Mouse (Mus musculus): Measurements from ENCODE around the gene 4930432K21Rik. TPM values are rescaled to one million over a fixed set of nuclear protein-coding genes. Genes with fewer than 3 reads are reported as not detected.

Gene 4930432K21Rik
- 0.25 and 0.41 TPM in 2 replicates for polyA plus RNA-seq (2015; fragmentation: Nextera tagmentation; extraction: Ambion mirVana)

DNA sequence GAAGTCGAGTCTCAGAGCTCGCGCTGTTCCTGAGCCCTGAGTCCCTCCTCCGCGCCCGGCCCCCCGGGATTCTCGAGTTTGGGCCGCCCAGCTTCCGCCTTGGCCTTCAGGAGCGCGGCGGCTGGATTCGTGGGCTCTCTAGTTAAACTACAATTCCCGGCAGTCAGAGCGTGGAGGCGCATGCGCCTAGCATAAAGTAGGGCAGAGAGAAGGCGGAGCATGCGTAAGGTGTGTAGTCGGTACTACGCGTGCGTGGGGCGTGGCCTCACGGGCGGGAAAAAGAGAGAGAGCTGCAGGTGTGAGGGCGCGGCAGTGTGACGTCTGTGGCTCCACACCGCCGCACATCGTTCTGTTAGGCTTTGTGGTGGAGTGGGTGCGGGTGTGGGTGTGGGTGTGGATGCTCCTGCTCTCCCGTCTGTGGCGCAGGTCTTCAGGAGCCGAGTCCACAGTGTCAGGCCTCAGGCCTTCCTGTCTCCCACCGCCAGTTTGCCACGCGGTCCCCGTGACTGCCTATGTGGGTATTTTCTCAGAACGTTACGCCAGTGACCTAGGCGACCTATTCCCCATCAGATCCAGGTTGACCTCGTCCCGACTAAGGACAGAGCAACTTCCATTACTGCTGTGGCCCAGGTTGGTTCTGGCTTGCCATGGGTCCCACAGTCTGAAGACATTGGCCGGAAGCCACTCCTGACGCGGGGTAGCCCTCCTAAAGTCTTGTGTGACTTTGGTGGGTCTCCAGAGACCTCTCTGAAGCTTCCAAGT, at the start of gene 4930432K21Rik, which contains the start of gene Cc2d1a:
4930432K21Rik (plus strand) TSS at position 257 of the 762 bp plus-strand sequence.
Cc2d1a (minus strand) TSS at position 168 of the 762 bp plus-strand sequence.
- peaks cover 33% of the 10 kb centered on the region for H3K4me1 ChIP-seq (replicated peaks)
- 16% methylated on average over 49 of the region's 49 CpGs for WGBS (ENCODE audit: insufficient replicate concordance)
- peak; percentile 86 for ATAC-seq (ENCODE audit: insufficient read depth)
- H3K9ac ChIP-seq, result peak within 1 kb of the TSS; percentile 75
- H3K4me3 ChIP-seq (replicated peaks), result peak within 1 kb of the TSS; percentile 70
- H3K27me3 ChIP-seq, result no peaks in the 10 kb centered on the region
- peak within 1 kb of the TSS; percentile 93 for H3K4me2 ChIP-seq
- H3K36me3 ChIP-seq (replicated peaks), result peaks cover 13% of the 10 kb centered on the region
- no peak within 1 kb of the TSS for H3K27ac ChIP-seq (replicated peaks)
- H3K9me3 ChIP-seq (replicated peaks), result no peaks in the 10 kb centered on the region

GRCm38 (mm10) chr8:84098376-84098775, 49.4 kb upstream of the 4930432K21Rik start:
- no peak for ATAC-seq (ENCODE audit: insufficient read depth)
- Histone ChIP-seq H3K27me3 (no peaks in the 10 kb centered on the region), H3K4me3 (replicated peaks) (no peak overlapping the region), H3K36me3 (replicated peaks) (peaks cover 66% of the 10 kb centered on the region), H3K27ac (replicated peaks) (no peak overlapping the region), H3K9me3 (replicated peaks) (no peaks in the 10 kb centered on the region), H3K9ac (no peak overlapping the region), H3K4me1 (replicated peaks) (peaks cover 13% of the 10 kb centered on the region), H3K4me2 (no peak overlapping the region)
- WGBS (ENCODE audit: insufficient replicate concordance), result 84% methylated on average over 7 of the region's 7 CpGs

DNA sequence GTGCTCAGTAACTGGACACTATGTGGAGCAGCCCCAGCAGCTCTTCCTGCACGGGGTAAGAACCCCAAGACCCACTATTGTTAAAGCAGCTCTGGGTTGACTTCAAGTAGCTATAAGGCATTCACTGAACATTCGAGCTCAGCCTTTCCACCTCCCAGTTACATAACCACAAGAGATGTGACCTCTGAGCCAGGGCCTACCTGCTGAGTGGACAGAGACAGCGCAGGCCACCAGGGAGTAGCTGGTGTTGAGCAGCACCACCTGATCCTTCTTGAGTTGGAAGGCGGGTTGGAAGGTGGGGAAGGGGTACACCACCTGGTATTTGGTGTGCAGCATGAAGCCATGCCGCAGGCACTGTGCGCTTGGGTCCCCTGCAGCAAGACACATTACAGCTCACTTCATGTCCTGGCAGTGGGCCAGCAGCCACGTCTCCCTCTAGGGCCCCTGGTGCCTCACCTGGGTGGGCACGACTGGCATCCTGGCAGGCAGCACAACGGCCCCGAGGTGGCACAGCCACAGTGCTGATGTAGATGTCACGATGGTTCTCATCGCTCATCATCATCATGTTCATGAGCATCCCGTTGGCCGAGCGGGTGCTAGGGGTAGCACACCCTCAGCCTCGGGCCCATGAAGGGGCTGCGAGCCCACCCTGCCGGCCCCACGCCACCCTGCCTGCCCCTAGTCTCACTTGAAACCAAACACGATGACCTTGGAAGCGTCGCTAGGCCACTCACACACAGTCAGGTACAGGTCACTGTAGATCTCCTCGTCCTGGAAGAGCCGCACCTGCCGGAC, 46.2 kb upstream of the 4930432K21Rik start:
- 85% methylated on average over 25 of the region's 25 CpGs for WGBS (ENCODE audit: insufficient replicate concordance)
- no peaks in the 10 kb centered on the region for H3K27me3 ChIP-seq
- ATAC-seq (ENCODE audit: insufficient read depth), result no peak
- peaks cover 34% of the 10 kb centered on the region for H3K4me1 ChIP-seq (replicated peaks)
- H3K36me3 ChIP-seq (replicated peaks), result peaks cover 36% of the 10 kb centered on the region
- H3K9me3 ChIP-seq (replicated peaks), result no peaks in the 10 kb centered on the region
- no peak overlapping the region for H3K4me2 ChIP-seq
- H3K9ac ChIP-seq, result no peak overlapping the region
- no peak overlapping the region for H3K4me3 ChIP-seq (replicated peaks)
- no peak overlapping the region for H3K27ac ChIP-seq (replicated peaks)

- Histone ChIP-seq H3K4me2 (peak overlapping the region; percentile 85), H3K27ac (replicated peaks) (peak overlapping the region; percentile 83), H3K4me1 (replicated peaks) (peaks cover 34% of the 10 kb centered on the region), H3K4me3 (replicated peaks) (peak overlapping the region; percentile 89), H3K36me3 (replicated peaks) (peaks cover 17% of the 10 kb centered on the region), H3K27me3 (no peaks in the 10 kb centered on the region), H3K9me3 (replicated peaks) (no peaks in the 10 kb centered on the region), H3K9ac (peak overlapping the region; percentile 82)
- ATAC-seq (ENCODE audit: insufficient read depth), result no peak
- WGBS (ENCODE audit: insufficient replicate concordance), result 36% methylated on average over 3 of the region's 3 CpGs
These were observed 44.2 kb upstream of the 4930432K21Rik start for GRCm38 (mm10) chr8:84103601-84104000.

- WGBS (ENCODE audit: insufficient replicate concordance), result 1% methylated on average over 26 of the region's 29 CpGs
- H3K9me3 ChIP-seq (replicated peaks), result no peaks in the 10 kb centered on the region
- peak overlapping the region; percentile 89 for H3K4me3 ChIP-seq (replicated peaks)
- no peaks in the 10 kb centered on the region for H3K27me3 ChIP-seq
- H3K4me2 ChIP-seq, result peak overlapping the region; percentile 85
- peaks cover 12% of the 10 kb centered on the region for H3K36me3 ChIP-seq (replicated peaks)
- peak overlapping the region; percentile 83 for H3K27ac ChIP-seq (replicated peaks)
- ATAC-seq (ENCODE audit: insufficient read depth), result peak; percentile 73
- H3K9ac ChIP-seq, result peak overlapping the region; percentile 82
- H3K4me1 ChIP-seq (replicated peaks), result peaks cover 34% of the 10 kb centered on the region
These were observed 43.6 kb upstream of the 4930432K21Rik start for GRCm38 (mm10) chr8:84104221-84104620.

DNA sequence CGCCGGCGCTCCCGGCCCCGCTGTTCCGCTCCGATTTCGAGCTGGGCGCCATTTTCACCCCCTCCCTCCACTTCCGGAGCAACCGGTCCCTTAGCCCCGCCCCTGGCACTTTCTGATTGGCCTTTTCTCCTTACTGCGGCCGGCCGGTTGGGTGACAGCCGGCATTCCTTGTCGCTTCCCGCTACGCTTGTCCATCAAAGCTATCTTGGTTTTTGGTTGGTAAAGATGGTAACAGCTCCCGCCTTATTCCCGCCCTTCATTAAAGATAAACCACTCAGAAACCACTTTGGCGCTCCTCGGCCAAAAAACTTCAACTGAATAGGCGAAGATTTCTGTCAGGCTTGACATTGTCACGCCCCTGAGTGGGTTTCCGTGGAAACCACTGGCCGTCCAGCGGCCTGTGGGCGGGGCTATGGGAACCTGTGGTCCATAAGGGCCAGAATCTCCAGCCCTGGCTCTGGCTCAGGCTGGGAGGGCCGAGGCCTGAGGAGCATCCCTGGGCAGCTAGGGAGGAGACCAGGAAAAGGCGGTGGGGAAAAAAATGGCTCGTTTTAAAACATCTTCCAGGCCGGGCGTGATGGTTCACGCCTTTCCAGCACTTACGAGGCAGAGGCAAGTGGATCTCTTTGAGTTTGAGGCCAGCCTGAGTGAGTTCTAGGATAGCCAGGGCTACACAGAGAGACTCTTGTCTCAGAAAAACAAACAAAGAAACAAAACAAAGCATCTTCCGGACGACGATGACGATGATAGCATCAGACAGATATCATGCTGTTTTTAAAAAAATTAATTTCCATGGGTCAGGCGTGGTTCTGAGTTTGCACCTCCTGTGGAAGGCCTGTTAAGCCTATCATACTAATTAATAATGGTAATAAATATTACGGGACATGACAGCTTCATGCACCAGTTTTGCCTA, 42.9 kb upstream of the 4930432K21Rik start, which contains the start of gene Dcaf15:
Dcaf15 (minus strand) TSS at position 72 of the 913 bp plus-strand sequence.
- Histone ChIP-seq H3K4me3 (replicated peaks) (peak within 1 kb of the TSS; percentile 89), H3K4me1 (replicated peaks) (peaks cover 34% of the 10 kb centered on the region), H3K9me3 (replicated peaks) (no peaks in the 10 kb centered on the region), H3K27me3 (no peaks in the 10 kb centered on the region), H3K36me3 (replicated peaks) (peaks cover 12% of the 10 kb centered on the region), H3K4me2 (peak within 1 kb of the TSS; percentile 85), H3K9ac (peak within 1 kb of the TSS; percentile 82), H3K27ac (replicated peaks) (peak within 1 kb of the TSS; percentile 83)
- peak; percentile 96 for ATAC-seq (ENCODE audit: insufficient read depth)
- WGBS (ENCODE audit: insufficient replicate concordance), result 8% methylated on average over 42 of the region's 42 CpGs

GRCm38 (mm10) chr8:84105676-84106075, 42.1 kb upstream of the 4930432K21Rik start:
- Histone ChIP-seq H3K4me3 (replicated peaks) (peak overlapping the region; percentile 89), H3K9me3 (replicated peaks) (no peaks in the 10 kb centered on the region), H3K27me3 (no peaks in the 10 kb centered on the region), H3K27ac (replicated peaks) (no peak overlapping the region), H3K9ac (no peak overlapping the region), H3K4me1 (replicated peaks) (peaks cover 34% of the 10 kb centered on the region), H3K4me2 (peak overlapping the region; percentile 85), H3K36me3 (replicated peaks) (peaks cover 12% of the 10 kb centered on the region)
- no peak for ATAC-seq (ENCODE audit: insufficient read depth)
- WGBS (ENCODE audit: insufficient replicate concordance), result 67% methylated on average over 2 of the region's 2 CpGs

GRCm38 (mm10) chr8:84106216-84107040, 41.4 kb upstream of the 4930432K21Rik start:
- no peak for ATAC-seq (ENCODE audit: insufficient read depth)
- Histone ChIP-seq H3K4me3 (replicated peaks) (no peak overlapping the region), H3K27ac (replicated peaks) (no peak overlapping the region), H3K9ac (no peak overlapping the region), H3K36me3 (replicated peaks) (peaks cover 11% of the 10 kb centered on the region), H3K27me3 (no peaks in the 10 kb centered on the region), H3K4me2 (no peak overlapping the region), H3K4me1 (replicated peaks) (peaks cover 34% of the 10 kb centered on the region), H3K9me3 (replicated peaks) (no peaks in the 10 kb centered on the region)
- WGBS (ENCODE audit: insufficient replicate concordance), result 83% methylated on average over 6 of the region's 6 CpGs

DNA sequence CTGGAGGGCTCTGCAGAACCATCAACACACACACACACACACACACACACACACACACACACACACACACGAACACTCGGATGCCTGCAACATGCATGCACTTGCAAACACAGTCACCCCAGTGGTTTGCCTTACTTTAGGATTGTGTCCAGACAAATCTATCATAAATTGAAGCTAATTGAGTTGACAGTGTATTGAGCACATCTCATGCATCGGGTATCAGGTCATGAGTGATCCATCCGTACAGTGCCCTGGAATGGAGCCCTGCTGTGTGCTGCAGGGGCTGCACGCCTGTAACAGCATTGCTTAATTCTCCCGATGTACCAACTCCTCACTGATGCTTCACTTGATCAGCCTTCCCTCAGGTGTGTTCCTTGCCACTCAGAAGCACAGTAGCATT, 32.2 kb upstream of the 4930432K21Rik start:
- 65% methylated on average over 6 of the region's 6 CpGs for WGBS (ENCODE audit: insufficient replicate concordance)
- 0 out of 2 replicates have a peak, but pooled peaks cover 5% of the 10 kb centered on the region for H3K27me3 ChIP-seq
- H3K4me2 ChIP-seq, result no peak overlapping the region
- no peak overlapping the region for H3K9ac ChIP-seq
- H3K4me3 ChIP-seq (replicated peaks), result no peak overlapping the region
- H3K36me3 ChIP-seq (replicated peaks), result no peaks in the 10 kb centered on the region
- no peaks in the 10 kb centered on the region for H3K4me1 ChIP-seq (replicated peaks)
- no peaks in the 10 kb centered on the region for H3K9me3 ChIP-seq (replicated peaks)
- no peak overlapping the region for H3K27ac ChIP-seq (replicated peaks)
- no peak for ATAC-seq (ENCODE audit: insufficient read depth)

DNA sequence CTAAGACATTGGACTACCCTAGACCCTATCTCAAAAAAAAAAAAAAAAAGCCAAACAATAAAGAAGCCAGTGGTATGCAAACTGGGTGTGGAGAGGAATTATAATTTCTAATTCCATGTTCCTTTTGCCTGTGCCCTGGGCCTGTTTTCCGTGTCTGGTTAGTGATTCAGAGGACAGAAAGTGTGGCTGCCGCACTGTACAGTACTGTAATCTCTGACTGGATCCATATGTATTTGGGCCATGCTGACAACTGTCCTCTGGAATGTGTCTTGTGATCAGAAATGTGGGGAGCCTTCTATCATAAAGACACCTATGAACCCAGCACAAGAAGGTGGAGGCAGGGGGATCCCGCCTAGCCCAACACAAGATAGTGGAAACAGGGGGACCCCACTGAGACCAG, 25.7 kb upstream of the 4930432K21Rik start:
- H3K36me3 ChIP-seq (replicated peaks), result no peaks in the 10 kb centered on the region
- H3K9me3 ChIP-seq (replicated peaks), result no peaks in the 10 kb centered on the region
- no peaks in the 10 kb centered on the region for H3K4me1 ChIP-seq (replicated peaks)
- H3K27me3 ChIP-seq, result 0 out of 2 replicates have a peak, but pooled peaks cover 5% of the 10 kb centered on the region
- no peak overlapping the region for H3K4me3 ChIP-seq (replicated peaks)
- no peak for ATAC-seq (ENCODE audit: insufficient read depth)
- 65% methylated on average over 3 of the region's 3 CpGs for WGBS (ENCODE audit: insufficient replicate concordance)
- H3K27ac ChIP-seq (replicated peaks), result no peak overlapping the region
- no peak overlapping the region for H3K9ac ChIP-seq
- no peak overlapping the region for H3K4me2 ChIP-seq

All from liver, embryonic 15.5 days (tissue).